Mouse (Mus musculus) hindbrain, embryonic 15.5 days (tissue): ENCODE measurements around the gene Cmtm7. TPM values are rescaled to one million over a fixed set of nuclear protein-coding genes. Genes with fewer than 3 reads are reported as not detected.

Experiments used
- ATAC-seq: fragments of 200-750 bp; cut with Nextera tagmentation; 2 replicates; pipeline ENCODE4 v1.8.0; 2017; ENCODE audit warnings: low read depth, moderate number of reproducible peaks, moderate TSS enrichment; ENCODE audit not compliant: low FRiP score
- H3K27ac ChIP-seq: fragments of 300-500 bp; sonication (generic); replicated peaks from 2 replicates; pipeline ENCODE4 v1.5.1; 2015; ENCODE audit warnings: mild to moderate bottlenecking, inconsistent platforms
- H3K27me3 ChIP-seq: fragments of 300-500 bp; sonication (generic); 2 replicates; pipeline ENCODE4 v1.6.1; 2015; ENCODE audit warnings: control low read depth, inconsistent platforms
- H3K36me3 ChIP-seq: fragments of 300-500 bp; sonication (generic); 2 replicates; pipeline ENCODE4 v1.6.1; 2015; ENCODE audit warnings: control low read depth, inconsistent platforms
- H3K4me1 ChIP-seq: fragments of 300-500 bp; sonication (generic); replicated peaks from 2 replicates; pipeline ENCODE4 v1.6.1; 2015; ENCODE audit warnings: control low read depth, inconsistent platforms
- H3K4me2 ChIP-seq: fragments of 300-500 bp; sonication (generic); 2 replicates; pipeline ENCODE4 v1.6.1; 2015; ENCODE audit warnings: moderate library complexity, mild to moderate bottlenecking, inconsistent platforms
- H3K4me3 ChIP-seq: fragments of 300-500 bp; sonication (generic); 2 replicates; pipeline ENCODE4 v1.5.1; 2015; ENCODE audit warnings: mild to moderate bottlenecking, inconsistent platforms
- H3K9ac ChIP-seq: fragments of 300-500 bp; sonication (generic); 2 replicates; pipeline ENCODE4 v1.6.1; 2015; ENCODE audit warnings: inconsistent platforms
- H3K9me3 ChIP-seq: fragments of 300-500 bp; sonication (generic); 2 replicates; pipeline ENCODE4 v1.6.1; 2016; ENCODE audit warnings: control low read depth, inconsistent platforms
- WGBS: fragments of 180-500 bp; shearing (Covaris S2); methylation state at CpG from one replicate; pipeline ENCODE4 v1.1.7; 2015; 5-methylcytosine and 5-hydroxymethylcytosine counted together
- polyA plus RNA-seq: library from polyadenylated mRNA; unstranded; fragments of >200 nt; fragmentation: Nextera tagmentation; extraction: Ambion mirVana; gene quantifications from 2 replicates; pipeline ENCODE4 v1.2.1, GENCODE M21; 2015

Cmtm7 gene
- 11.5 and 16.8 TPM in 2 replicates for polyA plus RNA-seq

DNA sequence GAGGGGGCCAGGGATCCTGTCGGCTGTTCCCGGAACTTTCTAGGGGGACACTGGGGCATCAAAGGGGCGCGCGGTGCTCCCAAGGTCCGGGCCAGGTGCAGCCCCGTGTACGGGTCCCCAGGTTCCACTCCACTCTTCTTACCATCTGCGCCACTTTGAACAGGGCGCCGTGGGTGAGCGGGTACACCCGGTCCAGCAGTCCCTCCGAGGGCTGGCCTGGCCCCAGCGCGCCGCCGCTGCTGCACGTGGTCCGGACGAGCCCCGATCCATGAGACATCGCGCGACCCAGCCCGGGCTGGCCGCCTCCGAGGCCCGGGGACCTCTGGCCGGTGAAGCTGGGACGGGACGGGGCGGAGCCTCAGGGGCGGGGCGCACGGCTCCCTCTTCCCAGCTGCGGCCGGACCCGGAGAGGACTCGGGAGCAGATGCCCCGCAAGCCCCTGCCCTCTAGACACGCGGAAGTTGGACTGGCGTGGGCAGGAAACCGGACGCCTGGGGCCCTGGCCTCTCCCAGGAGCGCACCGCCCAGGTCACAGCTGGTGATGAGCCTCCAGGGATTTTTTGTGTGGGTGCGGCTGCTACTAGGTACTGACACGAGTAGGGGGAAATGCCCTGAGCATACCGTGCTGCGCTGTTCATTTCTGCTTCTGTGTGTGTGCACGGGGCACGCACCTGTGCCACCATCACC is at the start of gene Cmtm7:
Gene Cmtm7, minus strand, starts transcription at position 331 of the 687 bp plus-strand sequence.
- peak within 1 kb of the TSS; percentile 78 for H3K4me2 ChIP-seq
- H3K27ac ChIP-seq, result no peak within 1 kb of the TSS
- H3K4me1 ChIP-seq, result peaks cover 22% of the 10 kb centered on the region
- 2% methylated on average over 54 of the region's 54 CpGs for WGBS
- H3K4me3 ChIP-seq, result peak within 1 kb of the TSS; percentile 43
- ATAC-seq, result peak; percentile 62; the same call in 1 of the 2 replicates
- H3K9ac ChIP-seq, result peak within 1 kb of the TSS; percentile 36
- no peaks in the 10 kb centered on the region for H3K36me3 ChIP-seq
- H3K9me3 ChIP-seq, result no peaks in the 10 kb centered on the region
- H3K27me3 ChIP-seq, result peaks cover 8% of the 10 kb centered on the region; the same call in 1 of the 2 replicates

DNA sequence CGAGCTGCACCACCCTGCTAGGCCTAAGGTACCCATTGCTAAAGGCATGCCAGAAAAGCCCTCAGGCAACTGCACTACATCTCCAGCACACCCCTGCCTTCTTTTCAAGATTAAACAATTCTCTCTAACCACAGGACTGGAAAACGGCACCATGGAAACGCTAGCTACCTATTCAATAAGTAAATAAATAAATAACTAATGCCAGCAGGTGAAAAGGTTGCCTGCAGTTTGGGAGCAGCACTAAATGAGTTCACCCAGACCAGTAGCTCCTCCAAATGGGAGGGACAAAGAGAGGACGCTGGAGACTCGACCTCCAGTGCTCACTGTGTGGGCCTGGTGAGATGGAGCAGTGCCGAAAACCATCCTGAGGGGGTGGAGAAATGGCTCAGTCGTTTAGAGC is 48.7 kb upstream of the Cmtm7 start:
- no peaks in the 10 kb centered on the region for H3K4me1 ChIP-seq
- H3K4me2 ChIP-seq, result no peak overlapping the region
- H3K27me3 ChIP-seq, result no peaks in the 10 kb centered on the region
- no peaks in the 10 kb centered on the region for H3K36me3 ChIP-seq
- no peak overlapping the region for H3K27ac ChIP-seq
- no peak overlapping the region for H3K4me3 ChIP-seq
- no peak for ATAC-seq
- 28% methylated on average over 7 of the region's 7 CpGs for WGBS
- no peaks in the 10 kb centered on the region for H3K9me3 ChIP-seq
- H3K9ac ChIP-seq, result no peak overlapping the region

DNA sequence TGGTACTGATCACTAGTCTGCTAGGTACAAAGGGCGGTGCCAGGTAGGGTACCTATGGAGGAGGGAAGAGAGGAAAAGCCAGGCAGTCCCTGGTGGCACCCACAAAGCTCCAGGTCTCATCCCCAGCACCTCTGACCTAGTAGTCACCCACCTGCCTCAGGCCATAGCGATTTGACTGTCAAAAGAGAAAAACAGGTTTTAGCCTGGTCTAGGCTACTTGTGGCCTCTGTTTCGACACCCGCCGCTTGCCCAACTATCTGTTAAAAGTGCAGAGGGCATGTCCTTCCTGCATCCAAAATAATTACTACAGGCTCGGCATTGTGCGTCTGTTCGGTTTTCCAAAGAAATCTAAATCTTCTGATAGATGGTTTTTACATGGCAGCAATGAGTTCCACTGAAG is 48.0 kb upstream of the Cmtm7 start:
- whole genome bisulfite sequencing, result 87% methylated on average over 8 of the region's 8 CpGs
- Histone ChIP-seq H3K4me2 (no peak overlapping the region), H3K4me1 (no peaks in the 10 kb centered on the region), H3K27me3 (no peaks in the 10 kb centered on the region), H3K9ac (no peak overlapping the region), H3K27ac (no peak overlapping the region), H3K36me3 (no peaks in the 10 kb centered on the region), H3K9me3 (no peaks in the 10 kb centered on the region), H3K4me3 (no peak overlapping the region)
- no peak for ATAC-seq

DNA sequence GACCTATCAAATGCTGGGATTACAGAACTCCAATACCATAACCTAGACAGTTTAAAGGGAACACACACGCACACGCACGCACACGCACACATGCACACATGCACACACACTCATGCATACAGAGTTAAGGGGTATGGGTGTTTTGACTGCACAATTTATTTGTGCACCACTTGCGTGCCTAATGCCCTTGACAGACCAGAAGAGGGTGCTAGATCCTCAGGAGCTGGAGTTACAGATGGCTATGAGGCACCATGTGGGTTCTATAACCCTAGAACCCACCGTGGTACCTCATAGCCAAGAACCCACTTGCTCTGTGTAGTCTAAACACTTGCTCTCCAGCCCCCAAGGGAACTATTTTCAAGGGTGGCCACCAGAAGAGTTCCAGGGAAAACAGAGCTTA is 46.7 kb upstream of the Cmtm7 start:
- Histone ChIP-seq H3K36me3 (no peaks in the 10 kb centered on the region), H3K27me3 (no peaks in the 10 kb centered on the region), H3K9ac (no peak overlapping the region), H3K4me1 (no peaks in the 10 kb centered on the region), H3K27ac (no peak overlapping the region), H3K9me3 (no peaks in the 10 kb centered on the region), H3K4me2 (no peak overlapping the region), H3K4me3 (no peak overlapping the region)
- no peak for ATAC-seq
- 97% methylated on average over 6 of the region's 6 CpGs for WGBS

DNA sequence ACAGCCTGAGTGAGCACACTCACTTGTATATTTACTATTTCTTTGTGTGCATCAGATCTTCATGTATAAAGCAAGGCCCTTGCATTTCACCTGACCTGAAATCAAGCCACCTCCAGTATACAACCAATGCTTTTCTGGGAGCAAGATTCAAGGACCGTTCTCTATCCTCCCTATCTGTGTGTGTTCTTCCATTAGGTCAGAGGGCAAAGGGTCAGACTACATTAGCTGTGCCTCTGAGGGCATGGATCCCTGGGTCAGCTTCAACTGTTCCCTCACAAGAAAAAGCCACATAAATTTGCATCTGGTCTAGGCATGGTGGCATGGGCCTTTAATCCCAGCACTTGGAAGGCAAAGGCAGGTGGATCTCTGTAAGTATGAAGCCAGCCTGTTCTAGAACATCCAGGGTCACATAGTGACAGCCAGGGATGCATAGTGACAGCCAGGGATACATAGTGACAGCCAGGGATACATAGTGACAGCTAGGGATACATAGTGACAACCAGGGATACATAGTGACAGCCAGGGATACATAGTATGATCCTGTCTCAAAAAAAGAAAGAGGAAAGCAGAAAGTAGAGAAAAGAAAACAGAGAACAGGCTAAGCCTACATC is 45.7 kb upstream of the Cmtm7 start:
- Histone ChIP-seq H3K9ac (no peak overlapping the region), H3K4me2 (no peak overlapping the region), H3K27ac (no peak overlapping the region), H3K9me3 (no peaks in the 10 kb centered on the region), H3K4me1 (no peaks in the 10 kb centered on the region), H3K36me3 (no peaks in the 10 kb centered on the region), H3K27me3 (no peaks in the 10 kb centered on the region), H3K4me3 (no peak overlapping the region)
- no peak for ATAC-seq
- 50% methylated on average over 1 of the region's 1 CpGs for WGBS

DNA sequence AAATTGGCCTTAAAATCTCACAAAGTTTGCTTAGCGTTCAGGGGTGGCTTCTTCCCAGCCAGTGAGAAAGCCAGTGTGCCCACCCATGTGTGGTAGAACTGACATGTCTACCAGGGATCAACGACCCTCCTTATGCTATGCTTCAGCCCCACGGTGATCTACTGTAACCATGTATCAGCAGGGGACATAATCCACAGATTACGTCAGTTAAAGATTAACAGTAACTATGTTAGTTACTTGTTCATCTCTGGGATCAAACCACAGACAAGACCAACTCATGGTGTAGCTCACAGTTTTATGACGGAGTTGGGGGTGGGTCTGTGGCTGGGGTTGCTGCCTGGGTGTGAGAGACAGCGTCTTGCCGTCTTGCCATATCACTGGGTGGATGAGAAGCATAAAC is 42.5 kb upstream of the Cmtm7 start:
- H3K9ac ChIP-seq, result no peak overlapping the region
- no peak overlapping the region for H3K4me2 ChIP-seq
- H3K4me3 ChIP-seq, result no peak overlapping the region
- no peaks in the 10 kb centered on the region for H3K9me3 ChIP-seq
- H3K27ac ChIP-seq, result no peak overlapping the region
- 95% methylated on average over 7 of the region's 7 CpGs for WGBS
- no peak for ATAC-seq
- H3K36me3 ChIP-seq, result no peaks in the 10 kb centered on the region
- no peaks in the 10 kb centered on the region for H3K27me3 ChIP-seq
- H3K4me1 ChIP-seq, result no peaks in the 10 kb centered on the region

DNA sequence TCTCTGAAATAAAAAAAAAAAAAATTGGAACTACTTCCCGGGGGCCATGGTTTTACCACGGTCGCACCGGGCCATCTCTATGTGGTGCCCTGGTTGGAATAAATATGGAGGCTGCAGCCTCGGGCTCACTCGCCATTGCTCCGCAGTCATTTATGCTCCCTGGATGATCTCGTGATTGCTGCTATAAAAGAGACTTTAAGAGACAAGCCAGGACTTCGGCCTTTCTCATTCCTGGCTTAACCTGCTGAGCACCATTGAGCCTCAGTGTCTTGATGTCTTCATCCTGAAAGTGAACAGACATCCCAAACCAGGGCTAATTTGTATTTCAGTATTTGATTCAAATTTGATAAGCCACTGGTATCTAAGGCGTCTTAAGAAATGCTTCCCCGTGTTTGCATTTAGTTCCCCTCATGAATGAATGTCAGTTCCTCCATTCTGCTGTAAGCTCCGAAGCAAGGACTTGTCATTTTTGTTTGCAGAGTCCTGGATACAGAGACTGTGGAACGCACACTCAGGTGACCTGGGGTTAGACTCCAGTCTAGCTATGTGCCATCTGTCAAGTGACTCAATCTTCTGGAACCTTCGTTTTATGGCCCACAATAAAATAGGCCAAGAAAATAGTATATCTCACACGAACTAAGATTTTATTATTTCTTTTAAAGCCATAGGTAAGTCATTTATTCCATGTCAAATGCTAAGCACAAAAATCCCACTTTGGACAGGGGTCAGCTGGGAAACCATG is 40.1 kb upstream of the Cmtm7 start:
- Histone ChIP-seq H3K36me3 (no peaks in the 10 kb centered on the region), H3K27ac (no peak overlapping the region), H3K27me3 (no peaks in the 10 kb centered on the region), H3K4me1 (no peaks in the 10 kb centered on the region), H3K4me3 (no peak overlapping the region), H3K9me3 (no peaks in the 10 kb centered on the region), H3K4me2 (no peak overlapping the region), H3K9ac (no peak overlapping the region)
- ATAC-seq, result no peak
- WGBS, result 88% methylated on average over 15 of the region's 15 CpGs

DNA sequence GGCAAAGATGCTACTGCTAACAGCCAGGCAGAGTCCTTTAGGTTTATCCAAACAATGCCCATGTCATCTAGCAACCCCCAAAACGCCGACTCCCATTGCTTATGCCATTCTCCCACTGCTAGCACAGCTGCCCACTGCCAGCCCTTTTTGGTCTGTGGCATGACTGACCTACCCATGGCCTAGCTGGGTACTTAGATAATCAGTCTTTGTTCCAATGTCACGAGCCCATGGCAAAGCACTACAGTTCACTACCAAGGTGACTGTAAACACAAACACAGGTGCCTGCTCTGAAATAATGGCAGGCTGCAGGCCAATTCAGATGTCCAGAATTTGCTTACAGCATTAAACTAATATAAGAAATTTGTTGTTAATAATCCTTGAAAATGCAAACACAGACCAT is 37.3 kb upstream of the Cmtm7 start:
- WGBS, result 83% methylated on average over 3 of the region's 3 CpGs
- Histone ChIP-seq H3K36me3 (no peaks in the 10 kb centered on the region), H3K4me2 (no peak overlapping the region), H3K27me3 (no peaks in the 10 kb centered on the region), H3K4me1 (no peaks in the 10 kb centered on the region), H3K4me3 (no peak overlapping the region), H3K9me3 (no peaks in the 10 kb centered on the region), H3K9ac (no peak overlapping the region), H3K27ac (no peak overlapping the region)
- ATAC-seq, result no peak

GRCm38 (mm10) chr9:114817012-114817411 is 35.4 kb upstream of the Cmtm7 start:
- no peak overlapping the region for H3K27ac ChIP-seq
- 74% methylated on average over 7 of the region's 7 CpGs for WGBS
- H3K4me1 ChIP-seq, result no peaks in the 10 kb centered on the region
- H3K36me3 ChIP-seq, result no peaks in the 10 kb centered on the region
- no peak for ATAC-seq
- H3K9me3 ChIP-seq, result no peaks in the 10 kb centered on the region
- H3K9ac ChIP-seq, result no peak overlapping the region
- no peak overlapping the region for H3K4me3 ChIP-seq
- H3K27me3 ChIP-seq, result no peaks in the 10 kb centered on the region
- no peak overlapping the region for H3K4me2 ChIP-seq

DNA sequence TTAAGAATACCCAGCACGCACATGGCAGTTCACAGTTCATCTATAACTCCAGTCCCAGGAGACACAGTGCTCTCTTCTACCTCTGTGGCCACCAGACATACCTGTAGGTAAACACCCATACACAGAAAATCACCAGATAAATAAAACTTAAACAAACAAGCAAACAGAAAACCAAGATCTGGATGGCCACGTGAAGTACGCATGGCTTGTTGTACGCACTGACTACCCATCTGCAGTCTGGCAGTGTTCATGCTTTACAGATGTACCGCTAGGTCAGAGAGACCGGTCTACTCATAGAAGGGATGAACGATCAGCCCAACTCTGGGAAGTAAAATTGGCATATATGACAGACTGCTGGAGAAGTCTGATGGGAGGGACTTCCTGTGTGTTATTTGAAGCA is 34.5 kb upstream of the Cmtm7 start:
- no peak overlapping the region for H3K4me2 ChIP-seq
- H3K36me3 ChIP-seq, result no peaks in the 10 kb centered on the region
- no peak overlapping the region for H3K9ac ChIP-seq
- ATAC-seq, result no peak
- no peak overlapping the region for H3K27ac ChIP-seq
- no peak overlapping the region for H3K4me3 ChIP-seq
- no peaks in the 10 kb centered on the region for H3K4me1 ChIP-seq
- H3K27me3 ChIP-seq, result no peaks in the 10 kb centered on the region
- H3K9me3 ChIP-seq, result no peaks in the 10 kb centered on the region
- WGBS, result 95% methylated on average over 7 of the region's 7 CpGs

DNA sequence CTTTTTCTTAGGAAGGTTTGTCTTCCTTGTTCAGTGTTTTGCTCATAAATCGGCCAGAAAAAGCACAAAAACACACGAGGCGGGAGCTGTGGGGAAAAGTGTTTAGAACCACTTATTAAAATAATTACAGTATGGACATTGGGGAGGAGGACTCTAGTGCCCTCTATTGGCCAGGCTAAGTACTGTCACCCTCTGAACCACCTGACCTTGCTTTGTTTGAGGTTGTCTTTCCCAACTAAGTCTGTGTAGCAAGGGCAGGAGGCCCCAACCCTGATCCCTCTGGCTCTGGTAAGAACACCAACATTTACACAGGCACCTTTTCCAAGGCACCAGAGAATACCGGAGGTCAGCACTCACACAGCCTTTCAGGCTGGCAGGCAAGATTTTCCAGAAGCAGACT is 33.7 kb upstream of the Cmtm7 start:
- Histone ChIP-seq H3K9me3 (no peaks in the 10 kb centered on the region), H3K36me3 (no peaks in the 10 kb centered on the region), H3K27me3 (no peaks in the 10 kb centered on the region), H3K9ac (no peak overlapping the region), H3K4me1 (no peaks in the 10 kb centered on the region), H3K27ac (no peak overlapping the region), H3K4me2 (no peak overlapping the region), H3K4me3 (no peak overlapping the region)
- no peak for ATAC-seq
- WGBS, result 77% methylated on average over 4 of the region's 4 CpGs

DNA sequence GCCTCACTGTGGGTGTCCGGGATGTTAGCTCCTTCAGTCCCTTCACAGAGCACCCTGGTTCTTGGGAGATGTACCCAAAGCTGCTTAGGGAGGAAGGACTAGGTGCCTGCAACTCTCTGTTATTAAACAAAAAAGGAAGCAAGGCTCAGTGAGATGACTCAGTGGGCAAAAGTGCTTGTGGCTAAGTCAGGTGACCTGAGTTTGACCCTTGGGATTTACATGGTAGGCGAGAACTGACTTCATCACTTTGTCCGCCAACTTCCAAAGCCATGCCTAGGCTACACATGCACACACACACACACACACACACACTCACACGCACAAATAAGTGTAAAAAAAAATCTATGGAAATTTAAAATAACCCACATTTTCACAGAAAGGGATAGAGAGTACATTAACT is 30.3 kb upstream of the Cmtm7 start:
- no peak overlapping the region for H3K27ac ChIP-seq
- no peaks in the 10 kb centered on the region for H3K4me1 ChIP-seq
- H3K27me3 ChIP-seq, result no peaks in the 10 kb centered on the region
- H3K9me3 ChIP-seq, result no peaks in the 10 kb centered on the region
- H3K4me2 ChIP-seq, result no peak overlapping the region
- no peak for ATAC-seq
- H3K4me3 ChIP-seq, result no peak overlapping the region
- H3K36me3 ChIP-seq, result no peaks in the 10 kb centered on the region
- no peak overlapping the region for H3K9ac ChIP-seq
- 89% methylated on average over 4 of the region's 4 CpGs for WGBS
